Mouse (Mus musculus) bone marrow, adult 2 months (tissue): ENCODE measurements around the gene Elfn2.

Source experiments
- CTCF ChIP-seq: fragments of 200-500 bp; IDR thresholded peaks from 2 replicates; pipeline ENCODE4 v1.5.1; 2011; ENCODE audit warnings: low read length, control low read depth; ENCODE audit not compliant: control insufficient read depth, insufficient read depth
- POLR2A ChIP-seq: fragments of 200-500 bp; IDR thresholded peaks from 2 replicates; pipeline ENCODE4 v1.6.1; 2011; ENCODE audit warnings: low read depth, mild to moderate bottlenecking, control low read depth, low read length, borderline replicate concordance; ENCODE audit not compliant: control insufficient read depth

DNA sequence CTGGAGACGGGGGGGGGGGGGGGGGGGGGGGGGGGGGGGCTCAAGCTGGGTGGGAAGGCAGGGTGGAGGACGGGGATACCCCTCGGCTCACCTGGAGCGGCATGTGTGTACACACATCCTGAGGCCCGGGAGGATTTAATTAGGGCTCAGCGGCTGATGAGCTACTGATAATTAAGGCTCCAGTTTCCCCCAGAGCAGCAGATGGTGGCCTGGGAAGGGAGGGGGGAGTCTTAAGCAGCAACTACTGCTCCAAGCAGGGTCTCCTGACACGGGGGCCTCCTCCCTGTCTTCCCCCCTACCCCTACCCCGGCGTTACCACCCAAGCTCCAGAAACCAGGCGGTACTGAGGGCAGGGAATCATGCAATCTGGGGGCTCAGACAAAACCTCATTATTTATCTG is 44.6 kb upstream of the Elfn2 start:
- TF ChIP-seq POLR2A: no peak
- TF ChIP-seq CTCF: no peak
